Mouse (Mus musculus): Measurements from ENCODE around the gene Cd6.

The Cd6 gene

DNA sequence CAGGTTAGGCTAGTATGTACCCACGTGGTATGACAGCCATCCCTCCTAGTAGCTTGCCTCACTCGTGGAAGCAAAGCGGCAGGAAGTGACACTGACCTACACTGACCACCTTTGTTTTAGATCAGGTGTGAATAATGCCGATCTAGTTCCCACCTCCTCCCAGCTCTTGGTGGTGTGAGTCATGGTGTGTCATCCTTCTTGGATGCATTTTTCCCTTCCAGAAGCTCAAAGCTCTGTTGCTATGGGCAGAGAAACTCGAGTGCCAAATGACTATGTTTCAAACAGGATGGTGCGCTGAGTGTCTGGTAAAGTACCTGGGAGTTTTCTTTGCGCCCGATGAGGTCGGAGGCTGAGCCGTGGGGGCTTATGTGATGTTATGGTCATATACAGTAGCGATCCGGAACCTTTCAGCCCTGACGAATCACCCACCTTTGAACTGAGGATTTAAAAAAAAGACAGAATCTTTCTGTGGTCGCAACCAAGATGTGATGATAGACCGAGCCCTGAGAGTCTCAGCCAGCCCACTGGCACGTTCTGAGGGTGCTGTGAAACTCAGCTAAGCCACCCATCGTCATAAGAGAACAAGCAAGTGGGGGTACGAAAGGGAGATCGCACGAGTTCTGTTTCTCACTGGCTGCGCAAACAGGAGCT, 66.4 kb downstream of the Cd6 start:
- DNase-seq (ENCODE audit: low read depth, low spot score): no peak

DNA sequence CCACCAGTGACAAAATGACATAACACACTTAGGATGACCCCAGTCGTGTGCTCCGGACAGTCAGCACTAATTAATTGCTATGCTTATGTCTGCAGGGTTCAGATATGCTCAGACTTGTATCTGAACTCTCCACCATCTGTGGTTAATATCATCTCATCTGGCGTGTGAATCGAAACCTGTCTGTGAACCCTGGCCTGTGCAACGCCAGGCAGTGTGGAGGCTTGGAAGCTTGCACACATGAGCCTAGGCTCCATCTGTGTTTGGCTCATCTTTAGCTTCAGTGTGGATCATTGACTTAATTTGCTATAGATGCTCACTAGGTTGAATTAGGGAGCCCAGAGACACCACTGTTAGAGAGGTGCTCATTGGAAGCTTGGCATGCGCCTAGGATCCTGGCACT, 67.4 kb downstream of the Cd6 start:
- no peak for DNase-seq (ENCODE audit: low read depth, low spot score)

DNA sequence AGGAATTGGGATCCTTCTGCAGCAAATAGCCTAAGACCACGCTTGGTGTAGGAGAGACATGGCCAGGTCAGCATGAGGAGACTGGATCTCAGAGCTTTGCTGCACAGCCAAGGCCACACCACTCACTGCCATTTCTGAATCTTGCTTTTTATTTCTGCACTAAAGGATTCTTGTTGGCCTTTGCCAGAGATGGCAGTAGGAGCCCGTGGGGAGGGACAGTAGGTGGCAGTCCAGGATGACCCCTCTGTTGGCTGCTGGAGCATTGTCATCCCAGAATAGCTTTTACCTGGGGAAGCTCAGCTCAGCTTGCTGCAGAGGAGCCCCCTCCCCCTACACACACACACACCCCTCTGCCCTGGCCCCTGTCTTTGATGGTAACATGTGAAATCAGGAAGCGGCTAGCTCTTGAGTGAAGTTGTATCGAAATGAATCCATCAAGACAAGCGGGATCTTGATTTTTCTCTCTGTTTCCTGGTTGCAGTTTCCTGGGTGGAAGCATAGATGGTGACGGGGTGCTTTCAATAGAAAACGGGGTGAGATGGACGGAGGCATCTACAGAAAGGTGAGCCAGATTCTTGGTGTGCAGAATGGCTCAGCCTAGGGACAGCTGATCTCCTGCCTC, 68.0 kb downstream of the Cd6 start:
- no peak for DNase-seq (ENCODE audit: low read depth, low spot score)

DNA sequence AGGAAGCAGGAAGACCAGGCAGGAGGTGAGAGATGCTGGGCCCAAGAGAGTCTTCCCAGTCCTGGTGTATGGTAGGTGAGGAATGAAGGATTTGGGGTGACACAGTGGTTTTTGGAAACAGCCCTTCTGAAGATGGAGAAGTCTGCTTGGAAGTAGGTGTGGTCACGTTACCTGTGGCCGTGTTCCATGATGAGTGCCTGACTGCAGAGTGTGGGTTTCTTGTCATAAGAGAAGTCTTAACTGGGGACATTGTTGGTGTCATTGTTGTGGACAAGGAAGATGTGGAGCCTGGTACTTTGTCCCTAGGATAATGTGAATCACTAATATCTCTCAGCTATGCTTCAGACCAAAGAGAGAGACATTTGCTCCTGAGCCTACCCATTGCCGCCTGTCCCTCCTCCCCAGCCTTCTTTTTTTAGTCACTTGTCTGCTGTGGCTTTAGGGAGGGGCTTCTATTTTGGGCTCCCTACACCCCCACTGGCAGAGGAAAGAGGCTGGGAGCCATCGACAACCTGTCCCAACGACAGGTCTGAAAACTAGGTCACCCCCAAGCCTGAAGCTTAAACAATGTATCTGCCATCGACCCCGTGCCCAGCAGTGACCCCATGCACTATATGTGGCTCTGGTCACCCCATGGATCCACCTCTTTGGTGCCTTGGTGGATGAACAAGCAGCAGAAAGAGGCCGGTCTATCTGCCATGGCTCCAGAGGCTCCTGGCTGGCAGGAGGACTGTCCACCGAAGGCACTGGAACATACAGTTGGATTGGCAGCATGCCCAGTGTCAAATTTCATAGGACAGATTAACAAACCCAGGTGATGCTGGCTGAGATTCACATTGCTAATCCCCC, 69.7 kb downstream of the Cd6 start:
- DNase-seq (ENCODE audit: low read depth, low spot score): no peak

DNA sequence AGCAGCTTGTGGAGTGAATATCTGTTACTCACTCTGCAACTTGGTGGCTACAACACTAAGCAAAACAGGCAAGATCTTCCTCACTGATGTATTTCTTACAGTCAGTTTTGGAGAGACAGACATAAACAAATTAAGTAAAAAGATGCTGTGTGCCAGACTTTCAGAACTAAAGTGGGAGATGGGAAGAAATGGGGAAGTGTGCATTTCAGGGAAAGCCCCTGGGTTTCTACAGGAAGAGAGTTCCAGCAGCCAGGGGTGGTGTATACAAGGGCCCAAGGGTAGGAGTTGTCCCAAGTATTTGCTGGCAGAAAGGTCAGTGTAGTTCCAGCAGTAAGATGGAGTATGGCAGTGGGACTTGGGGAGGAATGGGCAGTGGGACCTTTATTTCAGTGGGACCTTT, 70.3 kb downstream of the Cd6 start:
- DNase-seq (ENCODE audit: low read depth, low spot score): no peak

DNA sequence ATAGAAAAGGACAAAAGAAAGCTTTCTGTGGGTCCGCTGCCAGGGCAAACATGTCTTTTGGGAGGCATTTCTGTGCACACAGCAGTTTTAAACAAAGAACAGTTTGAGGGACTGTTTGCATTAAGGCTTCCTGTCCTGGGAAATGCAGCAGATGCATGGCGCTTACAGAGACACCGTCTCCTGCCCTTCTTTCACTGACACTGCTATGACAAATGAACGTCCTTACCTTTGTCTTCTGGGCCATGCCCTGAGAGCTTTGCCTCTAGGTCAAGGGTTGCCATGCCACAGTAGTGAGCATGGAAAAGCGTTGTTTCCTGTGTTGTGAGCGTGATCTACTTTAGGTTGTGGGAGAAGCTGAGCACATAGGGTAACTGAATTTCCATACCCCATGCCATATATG, 71.2 kb downstream of the Cd6 start:
- DNase-seq (ENCODE audit: low read depth, low spot score): no peak

DNA sequence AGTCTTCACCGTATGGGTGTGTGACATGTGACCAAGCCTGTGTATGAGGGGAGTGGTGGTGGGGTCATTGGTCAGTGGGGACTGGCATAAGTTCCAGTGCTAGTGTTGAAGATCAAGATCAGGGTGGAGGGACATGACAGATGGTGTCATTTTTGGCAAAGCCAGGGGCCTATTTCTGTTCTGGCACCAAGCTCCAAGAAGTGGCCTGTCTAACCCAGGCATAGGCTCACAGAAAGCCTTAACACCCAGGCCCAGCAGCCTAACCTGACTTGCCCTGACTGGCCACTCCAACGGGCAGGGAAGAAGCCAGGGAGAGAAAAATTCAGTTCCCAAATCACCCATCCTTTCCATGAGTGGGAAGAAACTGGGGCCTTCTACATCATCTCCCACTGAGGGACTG, 72.3 kb downstream of the Cd6 start:
- DNase-seq (ENCODE audit: low read depth, low spot score): no peak

DNA sequence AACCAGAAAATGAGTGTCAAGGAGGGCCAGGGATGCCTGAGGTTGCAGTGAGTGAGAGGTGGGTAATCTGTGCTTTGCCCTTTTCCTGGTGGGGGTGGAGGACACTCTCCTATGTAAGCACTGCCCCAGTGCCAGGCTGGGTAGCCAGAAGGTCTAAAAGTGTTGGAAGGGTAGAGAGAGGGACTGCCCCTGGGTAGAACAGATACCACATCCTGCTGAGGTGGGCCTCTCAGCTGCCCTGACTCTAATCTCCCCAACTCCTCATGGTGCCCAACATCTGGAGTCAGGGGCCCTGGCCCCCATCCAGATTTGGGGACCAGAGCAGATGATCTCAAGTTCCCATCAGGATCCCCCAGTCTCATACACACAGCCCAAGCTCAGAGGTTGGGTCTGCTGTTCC, 72.7 kb downstream of the Cd6 start:
- DNase-seq (ENCODE audit: low read depth, low spot score): no peak

DNA sequence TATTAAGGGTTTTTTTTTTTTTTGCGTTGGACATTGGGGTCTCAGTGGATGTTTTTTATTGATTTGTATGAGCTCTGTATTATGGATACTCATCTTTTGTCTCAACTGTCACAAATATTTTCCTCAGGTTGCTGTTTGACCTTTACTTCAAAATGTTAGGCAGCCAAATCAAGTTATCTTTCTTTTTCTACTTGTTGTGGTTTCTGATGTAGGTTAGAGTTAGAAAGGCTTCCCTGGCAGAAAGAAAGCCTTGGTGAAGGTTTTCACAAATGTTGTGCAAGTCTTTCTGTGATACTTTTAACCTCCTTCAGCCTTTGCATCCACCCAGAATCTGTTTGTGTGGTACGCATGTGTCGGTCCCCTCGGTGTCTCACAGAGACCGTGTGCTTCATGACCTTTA, 77.2 kb downstream of the Cd6 start:
- DNase-seq (ENCODE audit: low read depth, low spot score): no peak

DNA sequence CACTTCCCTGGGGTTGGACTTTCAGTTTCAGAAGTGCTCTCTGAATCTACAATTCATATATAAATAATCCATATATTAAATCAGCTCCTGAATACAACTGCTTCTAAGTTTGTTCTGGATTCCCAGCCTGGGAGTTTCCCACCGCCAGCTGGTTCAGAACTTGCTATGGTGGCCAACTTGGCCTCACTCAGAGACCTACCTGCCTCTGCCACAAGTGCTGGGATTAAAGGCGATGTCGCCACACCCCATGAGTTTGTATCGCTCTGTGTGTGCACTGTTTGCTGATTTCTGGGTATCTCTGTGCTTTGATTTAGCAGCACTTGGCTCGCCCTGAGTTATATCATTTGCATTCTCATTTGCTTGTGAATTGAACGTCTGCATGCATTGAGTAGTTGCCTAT, 77.8 kb downstream of the Cd6 start:
- no peak for DNase-seq (ENCODE audit: low read depth, low spot score)

DNA sequence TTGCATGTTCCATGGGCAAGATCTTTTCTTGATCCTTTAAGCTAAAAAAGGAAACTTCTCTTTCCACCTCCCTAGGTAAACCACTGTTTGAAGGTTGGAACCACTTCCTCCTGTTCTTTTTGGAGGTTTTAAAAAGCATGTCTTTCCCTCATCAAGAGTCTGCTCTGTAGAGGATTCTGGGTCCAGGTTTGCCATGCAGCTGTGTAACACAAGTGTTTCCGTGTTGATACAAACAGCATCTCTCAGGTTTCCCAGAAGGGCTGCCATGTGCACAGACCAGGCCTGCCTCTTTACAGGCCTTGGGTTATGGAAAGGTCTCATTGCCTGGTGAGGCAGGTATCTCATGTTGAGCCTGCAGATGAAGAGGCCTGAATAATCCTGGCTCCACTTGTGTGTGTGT, 78.3 kb downstream of the Cd6 start:
- DNase-seq (ENCODE audit: low read depth, low spot score): no peak

DNA sequence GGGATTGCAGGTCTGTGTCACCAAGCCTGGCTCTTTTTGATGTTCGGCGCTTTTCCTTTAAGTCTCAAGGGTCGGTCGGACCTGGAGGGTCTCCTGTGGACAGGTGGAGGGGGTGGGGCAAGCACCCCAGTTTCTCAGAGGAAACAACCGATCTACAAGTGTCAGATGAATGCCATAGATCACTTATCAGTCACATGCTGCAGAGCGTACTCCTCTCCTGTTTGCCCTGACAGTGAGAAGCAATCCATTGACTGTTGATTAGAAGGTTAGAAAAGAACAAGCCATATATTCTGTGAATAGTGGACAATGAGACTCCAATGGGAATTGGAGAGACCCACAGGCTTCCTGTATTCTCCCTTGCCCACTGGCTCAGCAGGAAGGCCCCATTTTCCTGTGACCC, 79.7 kb downstream of the Cd6 start:
- DNase-seq (ENCODE audit: low read depth, low spot score): no peak

DNA sequence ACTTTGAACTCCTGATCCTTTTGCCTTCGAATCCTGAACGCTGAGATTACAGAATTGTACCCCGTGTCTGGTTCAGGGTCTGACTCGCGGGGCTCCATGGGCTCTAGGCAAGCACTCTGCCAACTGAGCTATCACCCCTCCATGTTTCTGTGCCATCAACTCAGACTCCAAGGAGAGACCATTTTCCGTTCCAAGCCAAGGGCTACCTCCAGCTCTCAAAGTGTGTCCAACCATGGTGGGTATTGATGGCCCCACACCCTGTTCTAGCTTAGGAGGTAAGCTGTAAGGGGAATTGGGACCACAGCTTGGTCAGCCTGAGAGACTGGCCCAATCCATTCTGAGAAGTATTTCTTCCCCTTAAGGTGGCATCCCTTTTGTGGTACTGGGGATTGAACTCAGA, 80.6 kb downstream of the Cd6 start:
- no peak for DNase-seq (ENCODE audit: low read depth, low spot score)

DNA sequence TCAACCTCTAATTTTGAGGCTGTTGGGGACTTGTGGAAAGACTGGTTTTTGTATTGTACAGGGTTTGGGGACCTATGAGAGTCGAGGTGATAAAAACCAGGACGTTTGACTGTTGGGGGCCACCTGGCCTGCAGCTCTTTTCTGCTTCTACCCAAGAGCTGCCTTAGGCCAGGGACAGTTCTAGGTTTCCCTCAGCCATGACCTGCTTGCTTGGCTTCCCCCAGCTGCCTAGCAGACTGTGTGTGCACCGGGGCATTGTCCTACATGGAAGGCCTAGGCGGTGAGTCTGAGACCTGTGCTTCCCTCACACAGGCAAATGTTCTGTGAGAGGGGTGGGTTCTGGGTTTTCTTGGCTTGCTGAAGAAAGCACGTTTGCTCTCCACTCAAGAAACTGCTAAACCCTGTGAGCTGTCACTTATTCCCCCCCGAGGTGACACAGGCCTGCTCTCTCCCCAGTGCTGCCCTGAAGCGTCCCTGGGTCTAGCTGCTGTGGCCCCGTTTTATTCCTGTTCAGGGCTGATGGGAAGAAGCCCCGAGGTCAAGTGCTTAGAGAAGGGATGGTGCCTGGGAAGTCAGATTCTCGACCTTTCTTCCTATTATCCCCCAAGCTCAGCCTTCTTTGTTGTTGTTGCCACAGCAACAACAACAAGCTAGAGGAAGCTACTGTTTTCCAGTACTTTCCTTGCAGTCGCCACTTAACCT, 81.3 kb downstream of the Cd6 start:
- no peak for DNase-seq (ENCODE audit: low read depth, low spot score)

DNA sequence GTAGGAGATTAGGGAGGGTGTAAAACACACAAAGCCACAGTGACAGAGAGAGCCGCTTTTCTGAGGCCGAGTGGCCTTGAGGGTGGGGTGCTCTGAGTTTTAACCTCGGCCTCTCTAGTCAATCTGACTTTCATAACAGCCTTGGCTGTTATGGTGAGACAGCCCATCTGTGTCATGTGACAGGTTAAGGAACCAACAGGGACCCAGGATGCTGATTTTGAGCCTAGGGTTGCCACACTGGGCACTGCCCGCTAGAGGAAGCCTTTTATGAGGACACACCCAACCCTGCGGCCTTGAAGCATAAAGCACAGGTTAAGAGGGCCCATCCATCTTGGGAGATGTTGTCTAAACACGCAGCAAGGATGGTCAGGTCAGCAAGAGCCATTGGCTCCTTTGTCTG, 82.1 kb downstream of the Cd6 start:
- no peak for DNase-seq (ENCODE audit: low read depth, low spot score)

DNA sequence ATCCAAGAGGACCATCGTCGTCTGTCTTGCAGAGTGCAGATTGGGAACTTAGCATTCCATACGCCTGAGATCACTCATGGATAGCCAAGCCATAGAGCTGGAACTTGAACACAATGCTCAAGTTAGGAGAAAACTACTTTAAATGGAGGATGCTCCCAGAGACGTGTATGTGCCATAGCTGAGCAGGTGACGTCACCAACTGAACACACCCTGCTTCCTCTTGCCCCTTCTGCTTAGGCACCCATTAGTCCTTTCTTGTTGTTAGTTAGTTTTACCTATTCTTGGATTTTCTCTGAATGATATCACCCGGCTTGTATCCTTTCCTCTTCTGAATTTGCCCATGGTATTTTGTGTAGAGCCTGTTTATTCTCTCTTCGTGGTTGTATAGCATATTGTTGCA, 82.7 kb downstream of the Cd6 start:
- no peak for DNase-seq (ENCODE audit: low read depth, low spot score)

DNA sequence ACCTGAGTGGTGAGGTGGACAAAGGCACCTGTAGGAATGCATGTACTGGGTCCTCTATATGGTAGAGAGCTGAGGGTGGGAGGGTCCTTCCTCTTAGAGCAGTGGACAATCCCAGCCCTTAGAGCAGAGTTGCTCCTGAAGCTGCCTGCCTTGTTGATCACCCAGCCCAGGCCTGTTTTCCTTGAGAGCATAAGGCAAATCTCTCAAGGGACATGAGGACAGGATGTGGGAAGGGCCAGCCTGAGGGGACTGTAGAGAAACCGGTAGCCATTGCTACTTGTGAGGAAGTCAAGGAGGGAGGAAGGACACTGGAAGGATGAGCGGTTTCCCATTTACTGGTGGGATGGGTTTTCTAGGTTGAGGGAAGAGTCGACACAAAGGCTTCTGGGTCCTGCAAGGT, 87.3 kb downstream of the Cd6 start:
- no peak for DNase-seq (ENCODE audit: low read depth, low spot score)

DNA sequence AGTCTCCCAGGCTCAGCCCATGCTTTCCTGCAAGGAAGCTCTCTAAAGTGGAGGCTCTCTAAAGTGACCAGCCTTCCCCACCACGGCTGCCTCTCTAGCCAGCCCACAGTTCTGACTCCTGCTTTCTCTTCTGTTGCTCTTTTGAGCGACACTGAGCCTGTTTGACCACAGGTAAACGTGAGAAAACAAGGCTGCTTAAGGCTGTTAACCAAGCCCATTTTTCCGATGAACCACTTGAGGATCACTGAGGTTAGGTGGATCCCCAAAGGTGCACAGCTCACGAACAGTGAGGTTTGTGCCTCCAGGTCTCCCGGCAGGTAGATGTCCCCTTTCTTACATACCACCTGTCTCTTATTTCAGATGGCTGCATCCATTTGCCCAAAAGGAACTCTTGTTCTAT, 87.7 kb downstream of the Cd6 start:
- DNase-seq (ENCODE audit: low read depth, low spot score): no peak

DNA sequence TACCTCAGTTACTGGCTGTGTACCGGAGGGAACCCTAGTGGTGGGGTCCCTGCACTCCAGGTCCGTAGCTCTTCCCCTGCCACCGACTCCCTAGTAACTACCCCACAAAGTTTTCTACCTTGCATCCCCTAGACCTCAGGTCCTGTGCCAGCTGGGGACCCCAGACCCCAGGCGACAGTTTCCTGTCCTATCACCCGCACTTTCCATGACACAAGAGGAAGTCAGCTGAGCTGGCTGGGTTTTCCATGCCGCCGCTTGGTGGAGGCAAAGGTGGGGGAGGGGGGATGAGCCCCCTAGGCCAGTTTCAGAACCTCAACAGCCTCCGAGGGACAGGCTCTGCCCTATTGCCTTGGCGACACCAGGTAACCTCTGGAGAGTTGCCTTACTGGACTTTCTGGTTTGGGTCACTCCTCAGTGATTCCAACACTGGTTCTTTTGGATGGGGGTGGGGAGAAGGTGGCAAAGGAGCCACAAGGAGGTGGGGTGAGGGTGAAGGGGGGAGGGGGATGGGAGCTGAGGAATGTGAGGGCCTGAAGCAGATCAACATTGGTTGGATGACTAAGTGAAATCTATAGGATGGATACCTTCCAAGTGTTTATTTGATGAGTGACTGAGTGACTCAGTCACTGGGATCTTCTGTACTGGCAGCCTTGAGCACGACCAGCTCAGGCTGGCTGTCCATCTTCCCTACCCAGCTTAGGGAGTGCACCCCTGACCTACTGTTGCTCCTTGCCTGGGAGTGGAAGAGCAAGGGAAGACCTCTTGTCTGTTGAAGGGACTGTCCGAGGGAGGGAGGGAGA, 89.0 kb downstream of the Cd6 start:
- DNase-seq (ENCODE audit: low read depth, low spot score): no peak

DNA sequence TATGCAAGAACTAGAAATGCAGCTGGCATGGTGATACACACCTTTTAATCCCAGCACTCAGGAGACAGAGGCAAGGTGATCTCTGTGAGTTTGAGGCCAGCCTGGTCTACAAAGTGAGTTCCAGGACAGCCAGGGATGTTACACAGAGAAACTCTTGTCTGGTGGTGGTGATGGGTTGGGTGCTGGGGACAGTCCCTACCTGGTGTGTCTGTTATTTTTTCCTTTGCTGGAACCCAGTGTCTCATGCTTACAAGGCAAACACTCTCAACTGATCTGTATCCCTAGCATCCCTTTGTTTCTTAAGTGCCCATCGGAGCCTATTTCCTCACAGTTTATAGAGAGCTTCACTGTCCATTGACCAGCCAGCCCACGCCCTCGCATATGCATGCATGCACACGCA, 89.9 kb downstream of the Cd6 start:
- no peak for DNase-seq (ENCODE audit: low read depth, low spot score)

Data from embryo, embryonic 11.5 days (tissue).